Mouse (Mus musculus) adrenal gland, adult 10 weeks (tissue): ENCODE data around the gene Gpr85. TPM values are rescaled to one million over a fixed set of nuclear protein-coding genes. Genes with fewer than 3 reads are reported as not detected.

Experiments used
- polyA plus RNA-seq: library from polyadenylated mRNA; stranded (reverse); fragments of 350-450 nt; fragmentation: Illumina TruSeq; extraction: RNeasy Lipid Tissue Mini Kit (QIAGEN cat#74804); gene quantifications from one replicate; pipeline ENCODE4 v1.2.3, GENCODE M21; 2014; ENCODE audit warnings: low read depth, low replicate concordance

Gene Gpr85
- polyA plus RNA-seq, result 2.7 TPM

DNA sequence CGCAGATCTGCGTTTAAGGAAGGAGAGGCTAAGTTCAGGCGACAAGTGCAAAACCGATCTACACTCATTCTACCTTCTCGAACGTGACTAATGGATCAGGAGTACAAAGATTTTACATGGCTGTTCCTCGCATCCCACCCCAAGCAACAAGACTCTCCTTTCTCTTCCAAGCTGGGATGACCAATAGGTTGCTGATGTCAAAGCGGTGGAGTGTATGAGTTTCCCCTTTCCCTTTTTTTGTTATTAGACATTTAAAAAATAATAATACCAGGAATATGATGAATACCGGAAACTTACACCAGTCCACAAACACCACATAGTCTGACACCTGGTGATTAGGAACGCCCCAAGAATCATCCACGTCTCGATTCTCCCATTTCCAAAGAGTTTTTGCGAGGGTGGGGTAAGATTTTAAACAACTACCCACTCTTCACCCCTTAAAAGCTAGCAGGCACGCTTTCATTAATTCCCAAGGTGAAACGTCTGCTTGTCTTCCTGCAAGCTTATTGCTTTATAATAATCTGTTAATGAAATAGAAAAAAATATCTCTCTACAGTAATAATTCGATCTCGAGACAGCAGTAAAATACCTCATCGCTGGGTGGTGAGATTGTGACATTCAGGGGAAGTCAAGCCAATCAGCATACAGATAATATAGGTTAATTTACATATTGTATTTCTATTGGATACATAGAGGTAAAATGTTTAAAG, at the start of gene Gpr85:
TSS of gene Gpr85 (minus strand) at position 598 of the 710 bp plus-strand sequence.

DNA sequence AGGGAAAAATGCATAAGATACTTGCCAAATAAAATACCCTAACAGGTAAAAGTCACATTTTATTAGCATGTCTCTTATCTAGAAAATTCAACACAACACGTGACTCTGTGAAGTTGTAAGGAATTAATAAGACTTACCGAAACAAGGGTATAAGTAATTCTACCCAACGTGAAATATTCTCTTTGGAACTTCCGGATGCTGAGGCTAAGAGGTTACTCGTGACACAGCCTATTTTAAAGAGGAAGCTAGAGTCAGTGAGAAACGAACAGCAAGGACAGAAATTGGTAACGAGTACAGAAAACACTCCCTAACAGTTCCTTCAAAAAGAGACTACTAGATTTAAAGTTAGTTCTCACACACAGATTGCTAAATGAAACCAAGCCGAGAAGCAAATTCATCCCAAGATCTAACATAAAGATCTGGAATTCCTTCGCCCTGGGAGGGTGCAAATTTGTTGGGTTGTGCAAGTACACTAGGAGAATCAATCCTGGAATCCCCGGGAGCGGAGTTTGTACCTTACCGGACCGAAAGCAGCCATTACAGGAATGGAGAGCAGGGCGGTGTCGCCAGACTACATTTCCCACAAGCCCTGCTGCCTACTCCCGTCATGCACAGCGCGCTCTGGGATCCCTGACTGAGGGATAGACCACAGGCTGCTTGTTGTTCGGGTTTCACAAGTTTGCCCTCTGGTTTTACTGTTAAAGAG, 31.3 kb upstream of the Gpr85 start, which contains the start of gene 2610001J05Rik:
TSS of gene 2610001J05Rik (minus strand) at position 600 of the 706 bp plus-strand sequence.

Other genes with a start within 250 kb of the Gpr85 start
- gene Tmem168, start 231.8 kb downstream of the Gpr85 start, polyA plus RNA-seq, result 94.5 TPM
- gene Bmt2, start 162.0 kb downstream of the Gpr85 start, polyA plus RNA-seq, result 54.4 TPM
- gene 2610001J05Rik, start 31.6 kb upstream of the Gpr85 start, polyA plus RNA-seq, result 107 TPM